Mouse (Mus musculus): ENCODE measurements around the gene Bcl2l13.
"Not testable (repeated sequence)": the region's sequence is repeated elsewhere in the genome, so short reads cannot be mapped to it uniquely, and the experiment has no call there.

Gene Bcl2l13

GRCm38 (mm10) chr6:120901776-120902645 lies 66.0 kb downstream of the Bcl2l13 start:
- DNase-seq (ENCODE audit: low spot score), result no peak

GRCm38 (mm10) chr6:120903450-120903912 lies 67.5 kb downstream of the Bcl2l13 start:
- DNase-seq (ENCODE audit: low spot score), result no peak

- DNase-seq (ENCODE audit: low spot score), result no peak
Measured at GRCm38 (mm10) chr6:120903961-120904360, 67.9 kb downstream of the Bcl2l13 start.

GRCm38 (mm10) chr6:120905111-120905510 lies 69.1 kb downstream of the Bcl2l13 start:
- DNase-seq (ENCODE audit: low spot score), result no peak

GRCm38 (mm10) chr6:120906521-120906920 lies 70.5 kb downstream of the Bcl2l13 start:
- DNase-seq (ENCODE audit: low spot score), result no peak

GRCm38 (mm10) chr6:120907876-120908597 lies 72.0 kb downstream of the Bcl2l13 start:
- DNase-seq (ENCODE audit: low spot score), result not testable (repeated sequence)

GRCm38 (mm10) chr6:120909501-120909900 lies 73.5 kb downstream of the Bcl2l13 start:
- no peak for DNase-seq (ENCODE audit: low spot score)

GRCm38 (mm10) chr6:120911213-120912007 lies 75.4 kb downstream of the Bcl2l13 start:
- DNase-seq (ENCODE audit: low spot score), result no peak

- DNase-seq (ENCODE audit: low spot score), result no peak
Measured at GRCm38 (mm10) chr6:120912931-120913330, 76.9 kb downstream of the Bcl2l13 start.

- no peak for DNase-seq (ENCODE audit: low spot score)
Measured at GRCm38 (mm10) chr6:120913783-120914182, 77.8 kb downstream of the Bcl2l13 start.

GRCm38 (mm10) chr6:120914533-120914910 lies 78.5 kb downstream of the Bcl2l13 start:
- no peak for DNase-seq (ENCODE audit: low spot score)

GRCm38 (mm10) chr6:120914911-120915648 lies 79.1 kb downstream of the Bcl2l13 start:
- no peak for DNase-seq (ENCODE audit: low spot score)

GRCm38 (mm10) chr6:120915649-120915975 lies 79.6 kb downstream of the Bcl2l13 start:
- no peak for DNase-seq (ENCODE audit: low spot score)

- DNase-seq (ENCODE audit: low spot score), result peak; percentile 75
Measured at GRCm38 (mm10) chr6:120916074-120916971, 80.3 kb downstream of the Bcl2l13 start, which contains the start of gene Bid. Gene Bid (minus strand): TSS chr6:120916853.

- not testable (repeated sequence) for DNase-seq (ENCODE audit: low spot score)
Measured at GRCm38 (mm10) chr6:120916972-120917881, 81.2 kb downstream of the Bcl2l13 start.

- no peak for DNase-seq (ENCODE audit: low spot score)
Measured at GRCm38 (mm10) chr6:120917975-120918374, 82.0 kb downstream of the Bcl2l13 start.

- not testable (repeated sequence) for DNase-seq (ENCODE audit: low spot score)
Measured at GRCm38 (mm10) chr6:120924791-120925321, 88.8 kb downstream of the Bcl2l13 start.

GRCm38 (mm10) chr6:120926880-120927279 lies 90.9 kb downstream of the Bcl2l13 start:
- no peak for DNase-seq (ENCODE audit: low spot score)

GRCm38 (mm10) chr6:120927765-120928164 lies 91.8 kb downstream of the Bcl2l13 start:
- no peak for DNase-seq (ENCODE audit: low spot score)

Measured in ovary, postnatal 10 days (tissue).